Mouse (Mus musculus) midbrain, embryonic 11.5 days (tissue): ENCODE results near the gene Nav3. TPM values are rescaled to one million over a fixed set of nuclear protein-coding genes. Genes with fewer than 3 reads are reported as not detected.
A peak's percentile ranks its signal among the peaks of the same experiment; 100 is the strongest.

Source experiments
- ATAC-seq: fragments of 200-750 bp; cut with Nextera tagmentation; 2 replicates; pipeline ENCODE4 v1.8.0; 2017; ENCODE audit warnings: moderate TSS enrichment, moderate library complexity; ENCODE audit not compliant: low FRiP score
- DNase-seq: peaks from one replicate; pipeline ENCODE4 v3.0.0; 2015; ENCODE audit warnings: low spot score; ENCODE audit errors: missing footprints
- H3K27ac ChIP-seq: fragments of 300-500 bp; sonication (generic); 2 replicates; pipeline ENCODE4 v1.5.1; 2014; ENCODE audit warnings: low read depth, low read length
- H3K27me3 ChIP-seq: fragments of 300-500 bp; sonication (generic); 2 replicates; pipeline ENCODE4 v1.6.1; 2014; ENCODE audit warnings: mild to moderate bottlenecking, low read length, moderate library complexity, mixed read lengths; ENCODE audit not compliant: control insufficient read depth, insufficient read depth
- H3K36me3 ChIP-seq: fragments of 300-500 bp; sonication (generic); 2 replicates; pipeline ENCODE4 v1.6.1; 2014; ENCODE audit warnings: mild to moderate bottlenecking, low read length, moderate library complexity, mixed read lengths; ENCODE audit not compliant: control insufficient read depth, insufficient read depth
- H3K4me1 ChIP-seq: fragments of 300-500 bp; sonication (generic); 2 replicates; pipeline ENCODE4 v1.6.1; 2014; ENCODE audit warnings: low read length; ENCODE audit not compliant: control insufficient read depth, insufficient read depth
- H3K4me2 ChIP-seq: fragments of 300-500 bp; sonication (generic); 2 replicates; pipeline ENCODE4 v1.6.1; 2014; ENCODE audit warnings: mild to moderate bottlenecking, moderate library complexity
- H3K4me3 ChIP-seq: fragments of 300-500 bp; sonication (generic); 2 replicates; pipeline ENCODE4 v1.5.1; 2014; ENCODE audit warnings: low read depth, low read length
- H3K9ac ChIP-seq: fragments of 300-500 bp; sonication (generic); 2 replicates; pipeline ENCODE4 v1.6.1; 2014; ENCODE audit warnings: low read length
- H3K9me3 ChIP-seq: fragments of 300-500 bp; sonication (generic); 2 replicates; pipeline ENCODE4 v1.6.1; 2016; ENCODE audit warnings: low read length; ENCODE audit not compliant: control insufficient read depth
- WGBS: fragments of 180-500 bp; shearing (Covaris S2); extraction: QIAGEN DNeasy Blood & Tissue Kit; methylation state at CpG from one replicate; pipeline ENCODE4 v1.1.7; 2014; 5-methylcytosine and 5-hydroxymethylcytosine counted together
- polyA plus RNA-seq: library from polyadenylated mRNA; unstranded; fragments of >200 nt; fragmentation: Nextera tagmentation; extraction: Ambion mirVana; gene quantifications from 2 replicates; pipeline ENCODE4 v1.2.1, GENCODE M21; 2014

Gene Nav3
- polyA plus RNA-seq, 1 experiment from 2014 or later: 7.9 TPM

DNA sequence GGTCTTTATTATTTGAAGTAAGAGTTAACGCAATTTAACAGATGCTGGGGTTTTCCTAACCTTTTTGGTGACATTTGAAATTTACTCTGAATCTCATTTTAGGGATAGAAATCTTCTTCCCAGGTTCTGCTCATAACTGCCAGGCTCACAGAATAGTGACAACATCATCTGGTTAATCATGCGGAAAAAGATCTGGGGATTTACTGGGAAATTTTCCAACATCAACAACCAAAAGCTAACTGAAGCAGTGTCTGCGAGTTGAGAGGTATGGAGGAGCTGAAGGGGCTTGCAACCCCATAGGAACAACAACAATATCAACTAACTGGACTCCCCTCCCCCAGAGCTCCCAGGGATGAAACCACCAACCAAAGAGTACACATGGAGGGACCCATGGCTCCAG, 505.7 kb downstream of the Nav3 start:
- ATAC-seq (no peak), DNase-seq (no peak)
- Histone ChIP-seq H3K27me3 (no peaks in the 10 kb centered on the region), H3K4me3 (no peak overlapping the region), H3K9ac (no peak overlapping the region), H3K9me3 (no peaks in the 10 kb centered on the region), H3K4me1 (no peaks in the 10 kb centered on the region), H3K36me3 (no peaks in the 10 kb centered on the region), H3K4me2 (no peak overlapping the region), H3K27ac (no peak overlapping the region)
- WGBS: 75% methylated on average over 3 of the region's 3 CpGs

DNA sequence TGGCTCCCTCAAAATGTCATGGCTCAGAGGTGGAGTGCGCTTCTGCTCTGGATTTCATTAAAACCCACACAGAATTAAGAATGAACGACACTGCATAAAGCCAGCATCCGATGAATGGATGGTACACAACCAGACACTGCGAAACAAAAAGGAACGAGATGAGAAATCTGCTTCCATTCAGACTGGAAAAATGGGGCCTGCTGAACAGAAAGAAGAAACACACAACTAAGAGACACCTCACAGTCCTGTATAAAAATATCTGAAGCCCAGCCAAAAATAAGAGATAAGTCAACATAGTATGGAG, 526.7 kb downstream of the Nav3 start:
- Histone ChIP-seq H3K9me3 (no peaks in the 10 kb centered on the region), H3K27me3 (no peaks in the 10 kb centered on the region), H3K27ac (no peak overlapping the region; the same call in 1 of the 2 replicates), H3K4me2 (no peak overlapping the region), H3K36me3 (no peaks in the 10 kb centered on the region), H3K9ac (no peak overlapping the region), H3K4me3 (no peak overlapping the region), H3K4me1 (peaks cover 14% of the 10 kb centered on the region)
- ATAC-seq (peak; percentile 59), DNase-seq (no peak)
- 34% methylated on average over 5 of the region's 5 CpGs for WGBS

DNA sequence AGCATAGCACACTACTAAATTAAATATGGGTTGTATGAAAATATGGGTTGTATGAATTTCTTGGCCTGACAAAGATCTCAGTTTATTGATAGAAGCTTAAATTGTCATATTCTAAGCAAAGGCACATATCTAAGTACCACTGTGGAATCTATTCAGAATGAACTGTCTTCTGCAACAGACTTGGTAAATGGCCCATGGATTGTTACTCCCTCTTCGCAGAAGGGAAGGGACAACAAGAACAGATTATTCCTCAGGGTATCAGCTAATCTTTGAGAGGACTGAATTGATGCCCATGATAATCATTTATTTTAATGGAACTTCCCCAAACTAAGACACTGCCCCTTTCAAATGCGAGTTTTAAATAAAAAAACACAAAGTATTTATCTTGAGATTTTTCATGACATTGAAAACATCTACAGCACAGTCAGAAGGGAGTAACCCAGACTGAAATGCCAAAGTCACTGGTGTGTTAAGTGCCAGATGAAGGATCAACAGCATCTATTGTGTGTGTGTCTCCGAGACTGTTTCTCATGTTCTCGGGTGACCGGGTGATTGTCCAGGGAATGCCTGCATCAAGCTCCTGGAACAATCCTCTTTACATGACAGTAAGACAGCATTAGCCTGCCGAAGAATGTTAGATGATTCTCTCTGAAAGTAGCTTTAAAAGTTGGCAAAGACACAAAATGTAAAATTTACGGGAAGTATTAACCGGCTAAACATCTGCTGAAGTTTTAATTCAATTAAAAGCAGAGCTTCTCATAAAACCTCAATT, 527.3 kb downstream of the Nav3 start:
- Histone ChIP-seq H3K9me3 (no peaks in the 10 kb centered on the region), H3K9ac (no peak overlapping the region), H3K27ac (no peak overlapping the region; the same call in 1 of the 2 replicates), H3K4me1 (peaks cover 14% of the 10 kb centered on the region), H3K4me3 (no peak overlapping the region), H3K27me3 (no peaks in the 10 kb centered on the region), H3K4me2 (no peak overlapping the region), H3K36me3 (no peaks in the 10 kb centered on the region)
- DNase-seq (no peak), ATAC-seq (peak; percentile 78)
- 34% methylated on average over 8 of the region's 8 CpGs for WGBS

DNA sequence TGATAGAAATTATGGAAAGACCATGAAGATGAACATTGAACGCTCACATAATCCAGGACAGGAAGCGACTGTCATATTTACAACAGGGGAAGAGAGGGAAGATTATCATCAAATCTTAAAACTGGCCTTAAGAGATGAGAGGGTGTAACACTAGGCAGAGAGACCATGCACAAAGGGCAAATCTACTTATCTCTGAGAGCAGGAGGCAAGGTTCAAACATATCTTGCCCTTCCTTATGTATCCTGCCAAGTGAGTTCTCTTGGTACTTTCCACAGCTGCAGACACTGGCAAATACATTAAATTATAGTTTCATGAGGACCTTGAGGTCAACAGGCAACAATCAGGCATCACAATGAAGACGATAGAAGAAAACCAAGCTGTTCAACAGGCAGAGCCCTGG, 529.9 kb downstream of the Nav3 start:
- no peak overlapping the region for H3K9ac ChIP-seq
- no peak overlapping the region for H3K4me2 ChIP-seq
- 88% methylated on average over 3 of the region's 3 CpGs for WGBS

GRCm38 (mm10) chr10:109924136-109924535, 531.9 kb downstream of the Nav3 start:
- no peak overlapping the region for H3K4me3 ChIP-seq
- DNase-seq: no peak
- no peak for ATAC-seq
- H3K9ac ChIP-seq: no peak overlapping the region
- WGBS: 89% methylated on average over 2 of the region's 2 CpGs
- peaks cover 15% of the 10 kb centered on the region for H3K4me1 ChIP-seq
- no peak overlapping the region for H3K27ac ChIP-seq
- no peak overlapping the region for H3K4me2 ChIP-seq
- H3K9me3 ChIP-seq: no peaks in the 10 kb centered on the region
- no peaks in the 10 kb centered on the region for H3K36me3 ChIP-seq
- H3K27me3 ChIP-seq: no peaks in the 10 kb centered on the region

More for the DNA sequence above, 529.9 kb downstream of the Nav3 start:
- H3K27me3 ChIP-seq: no peaks in the 10 kb centered on the region
- H3K27ac ChIP-seq: no peak overlapping the region
- ATAC-seq (no peak), DNase-seq (no peak)
- no peak overlapping the region for H3K4me3 ChIP-seq
- H3K9me3 ChIP-seq: no peaks in the 10 kb centered on the region
- peaks cover 19% of the 10 kb centered on the region for H3K4me1 ChIP-seq
- no peaks in the 10 kb centered on the region for H3K36me3 ChIP-seq

DNA sequence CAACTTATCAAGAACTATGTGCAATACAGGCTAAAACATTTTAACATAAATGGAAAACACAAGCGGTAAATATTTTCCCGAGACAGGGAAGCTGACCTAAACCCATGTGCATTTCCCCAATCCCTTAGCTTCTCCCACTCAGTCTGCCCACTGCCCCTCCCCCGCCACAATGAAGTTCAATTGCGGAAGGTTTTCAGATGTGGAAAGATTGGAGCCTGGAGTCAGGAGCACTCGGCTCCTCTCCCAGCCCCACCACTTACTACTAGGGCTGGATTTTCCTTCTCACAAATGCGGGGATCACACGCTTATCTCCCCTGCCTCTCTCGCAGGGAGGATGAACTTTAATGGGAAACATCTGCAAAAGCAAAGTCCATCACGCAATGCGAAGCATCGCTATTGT, 534.6 kb downstream of the Nav3 start:
- Histone ChIP-seq H3K27me3 (no peaks in the 10 kb centered on the region), H3K4me1 (peaks cover 4% of the 10 kb centered on the region; the same call in 1 of the 2 replicates), H3K27ac (no peak overlapping the region), H3K36me3 (no peaks in the 10 kb centered on the region), H3K4me3 (no peak overlapping the region), H3K4me2 (no peak overlapping the region), H3K9me3 (no peaks in the 10 kb centered on the region), H3K9ac (no peak overlapping the region)
- 48% methylated on average over 11 of the region's 11 CpGs for WGBS
- DNase-seq: no peak
- peak; percentile 66 for ATAC-seq

DNA sequence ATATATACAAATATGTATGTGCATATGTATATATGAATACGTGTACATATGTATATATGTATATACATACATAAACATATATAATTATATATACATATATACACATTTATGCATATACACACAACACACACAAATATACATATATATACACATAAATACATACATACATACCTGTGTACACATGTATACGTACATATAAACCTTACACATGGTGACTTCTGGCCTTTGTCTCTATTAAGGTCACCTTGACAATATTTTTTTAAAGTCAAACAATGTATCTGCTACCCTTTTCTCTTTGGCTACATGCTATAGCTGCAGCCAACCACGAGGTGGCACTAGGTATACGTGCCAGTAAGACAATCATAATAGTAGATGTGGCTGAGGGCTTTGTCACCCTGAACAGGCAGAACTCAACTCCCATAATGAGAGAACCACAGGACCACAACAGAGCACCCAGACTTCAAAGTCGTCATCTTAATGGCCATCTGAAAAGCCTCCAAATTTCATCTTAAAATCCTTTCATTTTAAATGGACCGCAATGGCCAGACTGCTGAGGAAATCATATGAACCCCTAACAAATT, 535.3 kb downstream of the Nav3 start:
- 17% methylated on average over 6 of the region's 6 CpGs for WGBS
- Histone ChIP-seq H3K4me1 (peaks cover 4% of the 10 kb centered on the region; the same call in 1 of the 2 replicates), H3K4me3 (no peak overlapping the region), H3K9ac (no peak overlapping the region), H3K27me3 (no peaks in the 10 kb centered on the region), H3K4me2 (no peak overlapping the region), H3K9me3 (no peaks in the 10 kb centered on the region), H3K36me3 (no peaks in the 10 kb centered on the region), H3K27ac (no peak overlapping the region)
- DNase-seq (peak; percentile 92), ATAC-seq (peak; percentile 89)

DNA sequence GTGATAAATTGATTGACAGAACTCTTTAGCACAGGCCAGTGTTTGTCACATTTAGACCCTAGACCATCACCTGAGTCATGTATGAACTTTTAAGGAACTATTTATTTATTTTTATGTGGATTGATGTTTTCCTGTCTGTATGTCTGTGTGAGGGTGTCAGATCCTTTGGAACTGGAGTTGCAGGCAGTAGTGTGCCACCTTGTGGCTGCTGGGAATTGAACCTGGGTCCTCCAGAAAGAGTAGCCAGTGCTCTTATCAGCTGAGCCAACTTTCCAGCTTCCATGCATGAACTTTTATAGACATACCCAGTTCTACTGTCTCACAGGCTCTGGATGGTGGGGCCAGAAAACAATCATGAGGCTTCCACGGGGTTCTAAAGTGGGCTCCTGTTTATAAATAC, 536.5 kb downstream of the Nav3 start:
- no peak overlapping the region for H3K27ac ChIP-seq
- peaks cover 4% of the 10 kb centered on the region; the same call in 1 of the 2 replicates for H3K4me1 ChIP-seq
- no peak for ATAC-seq
- H3K36me3 ChIP-seq: no peaks in the 10 kb centered on the region
- H3K9me3 ChIP-seq: no peaks in the 10 kb centered on the region
- no peaks in the 10 kb centered on the region for H3K27me3 ChIP-seq
- no peak for DNase-seq
- no peak overlapping the region for H3K9ac ChIP-seq
- H3K4me2 ChIP-seq: no peak overlapping the region
- no peak overlapping the region for H3K4me3 ChIP-seq
- 56% methylated on average over 1 of the region's 1 CpGs for WGBS

- no peaks in the 10 kb centered on the region for H3K9me3 ChIP-seq
- H3K27ac ChIP-seq: no peak overlapping the region
- H3K36me3 ChIP-seq: no peaks in the 10 kb centered on the region
- H3K27me3 ChIP-seq: no peaks in the 10 kb centered on the region
- H3K4me2 ChIP-seq: no peak overlapping the region
- H3K9ac ChIP-seq: no peak overlapping the region
- H3K4me3 ChIP-seq: no peak overlapping the region
- ATAC-seq (no peak), DNase-seq (no peak)
- H3K4me1 ChIP-seq: 0 out of 2 replicates have a peak, but pooled peaks cover 2% of the 10 kb centered on the region
- WGBS: 78% methylated on average over 4 of the region's 4 CpGs
Measured at GRCm38 (mm10) chr10:109907206-109907605, 548.8 kb downstream of the Nav3 start.
